Mouse (Mus musculus) adrenal gland, adult 2 months (tissue): Measurements from ENCODE around the gene Slc26a3. TPM values are rescaled to one million over a fixed set of nuclear protein-coding genes. Genes with fewer than 3 reads are reported as not detected.
A peak's percentile ranks its signal among the peaks of the same experiment; 100 is the strongest.
"Not testable (repeated sequence)": the region's sequence is repeated elsewhere in the genome, so short reads cannot be mapped to it uniquely, and the experiment has no call there.

ENCODE experiments used
- DNase-seq: peaks from one replicate; pipeline ENCODE4 v3.0.0; 2021
- polyA plus RNA-seq: library from polyadenylated mRNA; depleted of rRNA; stranded (reverse); fragments of >200 nt; gene quantifications from 2 replicates; pipeline ENCODE4 v1.2.3, GENCODE M21; 2012
- total RNA-seq, 2 experiments: library from RNA; stranded (reverse); gene quantifications; 2 replicates each; pipeline ENCODE4 v1.2.3; 2021

Gene Slc26a3
- total and polyA plus RNA-seq, 3 experiments: 0.55 to 1.3 TPM; not detected in 1

DNA sequence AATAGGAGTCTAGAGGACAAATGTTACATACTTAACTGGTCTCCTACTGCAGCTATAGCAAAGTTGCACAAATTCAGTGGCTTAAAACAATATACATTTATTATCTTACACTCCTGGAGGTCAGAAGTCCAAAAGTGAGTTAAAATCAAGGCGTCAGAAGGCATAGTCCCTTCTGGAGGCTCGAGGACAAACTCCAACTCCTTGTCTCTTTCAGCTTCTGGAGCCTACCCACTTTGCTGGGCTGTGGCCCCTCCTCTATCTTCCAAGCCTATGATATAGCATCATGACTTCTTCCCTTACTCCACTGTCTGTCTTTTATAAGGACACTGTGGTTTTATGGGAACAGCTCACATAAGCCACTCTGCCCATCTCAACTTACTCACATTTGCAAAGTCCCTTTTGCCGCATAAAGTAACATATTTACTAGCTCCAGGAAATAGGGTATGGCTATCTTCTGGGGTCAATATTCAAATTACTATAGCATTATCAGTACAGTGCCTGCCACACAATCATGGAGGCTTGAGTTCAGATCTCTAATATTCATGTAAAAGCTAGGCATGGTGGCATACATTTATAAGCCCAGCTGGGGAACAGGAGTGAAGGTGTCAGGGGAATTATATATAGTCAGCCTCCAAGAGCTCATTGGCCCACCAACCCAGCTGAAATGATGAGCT is 31.4 kb downstream of the Slc26a3 start:
- no peak for DNase-seq

DNA sequence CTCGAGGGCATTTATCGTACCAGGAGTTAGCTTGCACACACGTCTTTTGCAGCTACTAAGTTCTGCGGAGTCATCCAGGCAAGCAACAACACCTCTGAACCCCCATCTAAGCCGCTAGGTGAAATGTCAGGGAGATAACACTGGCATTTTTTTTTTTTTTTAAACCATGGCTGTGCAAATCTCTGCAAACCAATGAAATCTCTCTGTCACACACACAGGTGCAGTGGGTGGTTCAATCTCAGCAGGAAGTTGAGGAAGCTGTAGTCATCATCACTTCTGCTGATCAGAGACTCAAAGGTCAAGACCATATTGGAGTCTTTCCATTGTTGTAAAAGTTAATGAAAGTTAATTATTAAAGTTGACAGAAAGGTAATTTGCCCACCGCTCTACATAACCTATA is 47.1 kb downstream of the Slc26a3 start:
- DNase-seq: no peak

DNA sequence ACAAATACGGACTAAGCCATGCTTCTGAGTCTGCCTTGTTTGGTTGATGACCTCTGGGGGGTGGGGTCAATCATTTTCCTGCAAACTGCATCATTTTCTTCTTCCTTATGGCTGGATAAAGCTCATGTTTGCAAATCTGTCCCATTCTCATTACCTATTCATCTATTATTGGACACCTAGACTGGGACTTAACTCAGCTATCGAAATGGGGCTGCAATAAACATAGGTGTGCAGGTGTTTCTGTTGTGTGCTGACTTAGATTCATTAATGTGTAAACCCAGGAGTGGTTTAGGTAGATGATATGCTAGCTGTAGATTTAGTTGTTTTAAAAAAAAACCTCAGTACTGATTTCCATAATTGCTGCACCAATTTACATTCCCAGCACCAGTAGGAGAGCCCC is 48.9 kb downstream of the Slc26a3 start:
- no peak for DNase-seq

DNA sequence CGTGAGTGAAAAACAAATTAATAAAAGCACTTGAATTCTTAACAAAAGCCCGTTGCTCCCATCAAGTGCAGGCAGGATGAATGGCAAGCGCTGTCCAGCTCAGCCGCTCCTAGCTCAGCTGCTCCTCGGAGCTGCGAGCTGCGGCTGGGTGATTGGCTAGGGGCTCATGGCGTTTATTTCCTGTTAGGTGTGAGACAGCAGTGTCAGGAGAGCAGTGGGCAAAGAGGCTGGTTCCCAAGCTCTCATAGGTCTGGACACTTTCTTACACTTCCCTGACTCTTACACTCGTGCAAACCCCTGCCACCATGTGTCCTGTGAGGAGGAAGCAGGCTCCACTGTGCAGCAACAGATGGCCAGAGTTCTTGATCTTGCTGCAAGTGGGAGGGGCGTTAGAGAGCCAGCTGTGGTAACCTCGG is 53.5 kb downstream of the Slc26a3 start:
- DNase-seq: peak; percentile 10

DNA sequence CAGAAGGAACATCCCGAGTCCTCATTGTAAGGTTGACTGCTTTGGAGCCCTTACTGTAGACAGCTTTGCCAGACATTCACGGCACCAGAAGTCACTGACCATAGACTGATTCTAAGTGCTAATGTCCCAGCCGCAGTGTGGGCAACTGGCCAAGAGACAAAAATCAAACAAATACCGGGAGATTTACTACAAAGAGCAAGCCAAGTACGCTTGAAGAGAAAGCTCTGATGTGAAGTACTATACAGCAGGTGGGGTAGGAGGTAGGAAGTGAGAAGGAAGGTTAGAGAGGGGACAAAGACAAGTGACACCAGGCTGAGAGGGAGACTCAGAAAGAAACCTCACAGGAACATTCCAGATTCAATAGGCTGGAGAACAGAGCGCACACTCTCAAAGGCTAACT is 54.2 kb downstream of the Slc26a3 start:
- DNase-seq: peak; percentile 6

DNA sequence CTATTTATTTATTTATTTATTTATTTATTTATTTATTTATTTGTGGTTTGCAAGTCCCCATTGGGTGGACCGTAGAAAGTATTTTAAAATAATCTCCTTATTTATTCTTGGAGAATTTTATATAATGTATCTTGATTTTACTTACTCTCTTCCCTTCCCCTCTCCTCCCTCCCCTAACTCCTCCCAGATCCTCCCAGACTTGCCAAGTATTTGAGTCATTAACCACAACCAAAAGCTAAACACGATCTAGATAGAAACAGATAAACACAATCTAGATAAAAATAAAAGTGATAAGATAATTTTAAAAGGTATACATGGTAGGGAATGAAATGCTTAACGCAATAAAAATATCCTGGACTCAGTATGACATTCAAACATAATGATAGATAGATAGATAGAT is 58.7 kb downstream of the Slc26a3 start:
- DNase-seq: no peak

DNA sequence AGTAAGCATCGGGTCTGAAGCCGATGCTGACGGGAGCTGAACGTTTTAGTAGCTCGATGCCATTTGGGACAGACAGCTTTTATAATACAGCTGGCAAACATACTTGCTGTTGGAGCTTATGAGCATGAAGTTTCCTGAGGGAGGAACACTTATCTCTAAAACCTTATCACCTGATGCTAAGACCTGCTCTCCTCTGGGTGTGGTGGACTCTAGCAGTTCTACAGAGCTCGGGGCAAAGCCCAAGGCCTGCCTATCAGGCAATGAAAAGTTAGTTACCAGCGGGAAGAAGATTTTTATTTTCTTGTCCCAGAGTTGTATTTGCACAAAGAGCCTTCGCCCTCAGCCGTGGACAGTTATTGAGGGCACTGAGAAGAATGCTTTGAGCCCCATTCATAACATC is 65.6 kb downstream of the Slc26a3 start:
- no peak for DNase-seq

DNA sequence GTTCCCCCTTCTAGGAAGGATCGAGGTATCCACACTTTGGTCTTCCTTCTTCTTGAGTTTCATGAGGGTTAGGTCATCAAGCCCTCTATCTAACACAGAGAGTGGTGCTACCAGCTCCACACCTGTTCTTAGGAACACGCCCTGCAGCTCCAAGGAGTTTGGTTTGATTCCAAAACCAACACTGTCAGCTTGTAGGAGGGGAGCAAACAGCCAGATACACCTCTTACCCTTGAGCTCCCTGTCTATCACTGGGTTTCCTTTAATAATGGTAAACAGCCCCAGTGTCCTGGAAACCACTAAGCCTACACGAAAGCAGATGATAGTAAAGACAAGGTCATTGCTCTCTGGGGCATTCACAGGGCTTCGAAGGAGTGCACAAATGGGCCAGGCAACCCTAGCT is 67.8 kb downstream of the Slc26a3 start:
- DNase-seq: no peak

DNA sequence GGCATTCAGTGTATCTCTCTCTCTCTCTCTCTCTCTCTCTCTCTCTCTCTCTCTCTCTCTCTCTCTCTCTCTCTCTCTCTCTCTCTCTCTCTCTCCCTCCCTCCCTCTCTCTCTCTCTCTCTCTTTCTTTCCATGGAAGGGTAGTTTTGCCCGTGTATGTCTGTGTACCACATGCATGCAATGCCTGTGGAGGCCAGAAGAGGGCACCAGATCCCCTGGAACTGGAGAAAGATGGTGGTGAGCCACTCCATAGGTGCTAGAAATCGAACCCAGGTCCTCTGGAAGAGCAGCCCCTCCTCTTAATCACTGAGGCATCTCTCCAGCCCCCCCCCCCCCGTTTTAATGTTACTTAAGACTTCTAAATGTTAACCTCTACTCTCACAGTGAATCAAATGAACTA is 69.6 kb downstream of the Slc26a3 start:
- DNase-seq: not testable (repeated sequence)

DNA sequence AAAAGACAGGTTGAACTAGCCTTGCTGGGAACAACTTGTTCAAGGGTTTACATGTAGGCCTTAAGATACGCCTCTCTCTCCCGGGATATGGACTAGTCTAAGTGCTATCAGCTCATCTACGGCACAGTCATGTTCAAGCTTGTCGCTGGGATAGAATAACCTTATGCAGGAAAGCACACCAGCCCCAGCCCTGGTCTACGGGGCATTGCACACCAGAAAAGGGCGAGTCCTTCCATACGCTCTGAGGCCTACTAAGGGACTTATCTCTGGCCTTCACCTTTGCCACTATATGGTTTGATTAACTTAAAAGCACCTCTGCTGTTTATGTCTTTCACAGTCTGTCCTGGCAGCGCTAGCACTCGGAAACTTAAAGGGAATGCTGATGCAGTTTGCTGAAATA is 70.7 kb downstream of the Slc26a3 start:
- no peak for DNase-seq

DNA sequence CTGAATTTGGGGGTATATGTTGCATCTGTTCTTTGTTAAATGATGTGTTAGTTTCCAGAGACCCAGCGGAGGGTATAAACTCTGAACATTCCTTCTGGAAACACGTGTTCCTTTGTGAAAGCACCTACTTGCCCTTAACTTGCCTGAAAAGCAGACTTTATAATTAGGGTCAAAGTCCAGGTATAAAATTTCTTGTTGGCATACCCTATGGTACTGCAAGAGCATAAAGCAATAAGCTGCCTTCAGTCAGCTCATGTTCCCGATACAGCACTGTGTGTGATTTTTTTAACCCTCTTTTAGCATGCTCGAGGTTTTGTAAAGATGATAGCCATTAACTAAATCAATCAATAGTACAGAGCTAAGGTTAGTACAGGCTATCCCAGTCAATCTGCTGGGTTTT is 71.9 kb downstream of the Slc26a3 start:
- DNase-seq: no peak

DNA sequence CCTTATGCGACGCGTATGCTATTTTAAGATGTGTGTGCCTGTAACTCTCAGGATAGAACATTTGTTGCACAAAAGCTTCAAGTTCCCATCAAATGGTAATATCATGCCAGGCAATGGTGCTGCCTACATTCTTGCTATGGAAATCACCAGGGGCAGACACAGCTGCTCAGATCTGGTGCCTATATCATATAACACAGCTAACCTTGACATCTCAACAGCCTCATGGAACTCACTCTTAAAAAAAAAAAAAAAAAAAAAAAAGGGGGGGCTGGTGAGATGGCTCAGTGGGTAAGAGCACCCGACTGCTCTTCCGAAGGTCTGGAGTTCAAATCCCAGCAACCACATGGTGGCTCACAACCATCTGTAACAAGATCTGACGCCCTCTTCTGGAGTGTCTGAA is 87.5 kb downstream of the Slc26a3 start:
- DNase-seq: not testable (repeated sequence)

DNA sequence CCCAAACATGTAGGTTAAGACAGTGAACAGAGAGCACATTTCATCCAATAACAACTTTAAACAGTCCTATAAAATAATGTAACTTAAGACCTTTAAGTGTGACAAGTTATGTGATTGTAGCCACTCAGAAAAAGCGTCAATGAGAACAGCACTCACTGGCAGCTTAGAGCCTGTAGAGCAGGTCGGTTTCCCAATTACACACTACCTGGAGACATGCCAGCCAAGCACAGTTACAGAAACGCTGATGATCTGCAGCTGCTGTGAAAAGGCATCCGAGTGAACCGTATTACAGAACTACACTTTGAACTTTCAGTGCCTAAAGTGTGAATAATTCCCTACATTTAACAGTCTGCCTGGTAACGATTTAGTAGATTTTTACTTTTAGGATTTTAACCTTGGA is 95.8 kb downstream of the Slc26a3 start:
- DNase-seq: no peak

DNA sequence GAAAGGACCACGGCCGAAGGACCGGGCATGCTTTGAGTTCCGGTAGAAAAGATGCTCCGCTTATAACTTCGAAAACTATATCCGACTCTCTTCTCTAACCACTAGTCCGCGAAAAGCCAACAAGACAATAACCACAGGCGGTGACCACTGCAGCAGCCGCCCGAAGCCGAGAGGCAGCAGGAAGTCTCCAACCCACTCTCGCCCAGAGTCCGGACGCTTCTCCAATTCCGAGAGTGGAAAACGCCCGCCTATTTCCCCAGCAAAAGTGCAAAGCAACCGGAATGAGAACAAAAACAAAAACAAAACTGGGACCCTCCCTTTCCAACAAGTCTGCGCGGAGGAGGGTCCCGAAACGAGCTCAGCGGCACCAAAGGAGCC is 108.3 kb downstream of the Slc26a3 start:
- no peak for DNase-seq

DNA sequence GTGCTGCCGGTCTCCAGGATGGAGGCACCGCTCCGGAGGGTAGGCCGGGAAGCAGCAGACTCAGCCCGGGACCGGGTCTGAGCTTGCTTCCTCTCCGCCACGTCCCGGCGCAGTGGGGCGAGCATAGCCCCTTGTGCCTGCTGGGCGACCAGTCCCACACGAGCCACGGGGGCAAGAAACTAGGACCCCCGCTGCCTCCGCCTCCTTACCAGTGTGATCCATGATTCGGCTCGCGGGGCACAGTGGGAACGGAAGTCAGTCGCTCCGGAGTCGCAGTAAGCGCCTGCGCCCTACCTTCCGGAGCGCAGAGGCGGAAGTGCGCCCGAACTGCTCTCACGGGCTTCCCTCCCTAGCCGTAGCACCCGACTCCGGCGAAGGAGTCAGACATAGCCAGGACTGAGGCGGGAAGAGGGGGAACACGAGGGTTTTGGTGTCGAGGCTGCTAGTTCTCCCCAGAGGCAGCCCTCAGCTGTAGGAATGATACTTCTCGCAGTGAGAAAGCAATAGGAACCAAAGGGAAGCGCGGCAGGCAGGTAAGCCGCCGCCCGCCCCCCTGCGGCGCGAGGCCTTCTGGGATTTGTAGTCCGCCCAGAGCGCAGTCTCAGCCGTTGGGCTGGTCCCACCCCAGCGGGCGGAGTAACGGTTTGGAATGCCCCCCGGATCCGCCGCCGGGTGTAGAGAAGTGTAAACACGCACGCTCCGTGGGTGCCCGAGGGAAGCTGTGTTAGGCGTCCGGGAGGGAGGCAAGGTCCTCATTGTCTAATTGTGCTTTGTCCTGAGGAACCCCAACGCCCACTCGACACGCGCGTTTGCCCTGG is 108.9 kb downstream of the Slc26a3 start, which contains the start of gene Cbll1:
TSS of gene Cbll1 (minus strand) at position 303 of the 818 bp plus-strand sequence.
- DNase-seq: peak; percentile 98

DNA sequence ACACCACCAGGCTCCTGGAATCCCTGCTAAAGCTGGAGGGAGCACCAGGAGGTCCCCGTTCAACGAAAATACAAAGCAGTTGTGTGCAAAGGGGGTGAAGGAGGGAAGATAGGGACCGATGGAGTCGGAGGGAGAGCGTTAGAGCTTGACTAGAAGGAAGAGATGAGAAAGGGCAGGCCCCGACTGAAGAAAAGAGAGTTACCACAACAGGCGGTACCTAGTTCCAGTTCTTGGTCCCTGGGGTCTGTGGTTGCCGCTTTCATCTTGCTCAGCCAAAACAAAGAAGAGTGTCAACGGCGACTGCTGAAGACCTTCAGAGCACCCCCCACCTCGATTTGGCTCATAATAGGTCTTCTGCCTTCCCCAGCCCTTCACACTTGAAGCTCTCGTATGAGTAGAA is 109.5 kb downstream of the Slc26a3 start:
- no peak for DNase-seq

DNA sequence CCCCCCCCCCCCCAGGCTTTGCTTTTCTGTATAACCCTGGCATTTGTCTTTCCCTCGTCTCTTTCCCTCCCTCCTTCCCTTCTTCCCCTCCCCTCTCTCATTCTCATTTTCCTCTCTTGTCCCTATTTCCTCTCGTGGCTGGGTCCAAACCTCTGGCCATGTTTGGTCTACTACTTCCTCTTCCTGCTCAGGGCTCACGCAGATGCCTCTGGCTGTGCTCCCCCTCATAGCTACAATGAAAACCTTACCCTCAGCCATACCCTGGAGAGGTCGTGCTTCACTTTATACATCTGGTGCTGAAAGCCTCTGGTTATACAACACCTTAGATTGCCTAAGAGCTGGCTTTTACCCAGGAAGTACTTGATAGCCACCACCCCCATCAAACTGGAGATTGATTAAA is 110.6 kb downstream of the Slc26a3 start:
- no peak for DNase-seq

DNA sequence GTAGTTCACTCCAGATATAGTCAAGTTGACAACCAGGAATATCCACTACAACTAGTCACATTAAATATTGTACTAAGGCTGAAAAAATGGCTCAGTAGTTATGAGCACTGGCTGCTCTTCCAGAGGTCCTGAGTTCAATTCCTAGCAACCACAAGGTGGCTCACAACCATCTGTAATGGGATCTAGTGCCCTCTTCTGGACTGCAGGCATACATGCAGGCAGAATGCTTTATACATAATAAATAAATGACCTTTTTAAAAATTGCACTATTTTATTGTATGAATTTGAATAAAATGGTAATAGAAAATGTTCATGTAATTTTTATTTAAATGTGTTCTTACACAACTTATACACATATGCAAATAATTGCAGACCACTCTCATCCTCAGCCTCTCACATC is 112.5 kb downstream of the Slc26a3 start:
- no peak for DNase-seq

DNA sequence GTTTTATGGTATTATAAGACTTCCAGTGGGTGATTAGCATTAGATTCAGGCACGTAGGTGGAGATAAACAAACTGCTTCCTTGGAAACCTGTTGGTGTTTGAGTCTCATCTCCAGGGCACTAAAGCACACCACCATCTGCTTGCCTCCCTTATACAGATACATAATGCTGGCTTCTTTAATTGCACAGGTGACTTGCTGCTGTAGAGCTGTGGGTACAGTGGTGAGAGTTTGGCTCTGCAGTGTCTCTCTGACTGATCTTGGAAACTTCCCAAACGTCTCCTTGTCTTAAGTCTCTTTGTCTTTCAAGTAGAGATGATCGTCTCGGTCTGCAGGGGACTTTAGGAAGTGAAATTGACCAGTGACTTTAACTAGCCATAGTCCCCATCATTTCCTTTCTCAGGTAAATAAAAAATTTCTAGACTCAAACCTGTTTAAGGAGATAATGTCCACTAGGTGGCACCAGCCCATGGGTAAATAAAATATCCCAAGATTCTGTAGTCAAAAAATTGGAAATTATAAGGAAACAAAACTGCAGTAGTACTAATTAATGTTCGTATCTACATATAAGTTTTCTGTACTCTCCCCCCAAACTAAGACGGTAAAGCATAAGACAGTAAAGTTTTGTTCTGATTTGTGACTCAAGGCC is 117.2 kb downstream of the Slc26a3 start:
- no peak for DNase-seq

DNA sequence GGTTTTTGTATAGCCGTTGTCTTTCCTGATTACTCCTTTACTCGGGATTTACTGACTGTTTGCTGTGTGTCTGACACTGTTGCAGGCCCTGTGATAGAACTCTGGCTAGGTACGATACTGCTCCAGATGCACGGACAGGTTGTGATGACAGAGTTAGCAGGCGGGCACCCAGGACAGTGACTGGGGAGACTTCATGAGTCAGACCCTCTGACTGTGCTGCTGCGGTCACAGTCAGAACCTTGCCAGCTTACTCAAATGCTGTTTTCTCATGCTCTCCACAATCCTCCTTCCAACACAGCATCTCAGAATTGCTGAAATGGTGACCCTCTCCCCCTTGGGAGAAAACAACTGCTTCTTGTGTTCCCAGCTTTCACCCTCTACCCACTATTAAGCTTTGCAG is 117.8 kb downstream of the Slc26a3 start:
- no peak for DNase-seq

DNA sequence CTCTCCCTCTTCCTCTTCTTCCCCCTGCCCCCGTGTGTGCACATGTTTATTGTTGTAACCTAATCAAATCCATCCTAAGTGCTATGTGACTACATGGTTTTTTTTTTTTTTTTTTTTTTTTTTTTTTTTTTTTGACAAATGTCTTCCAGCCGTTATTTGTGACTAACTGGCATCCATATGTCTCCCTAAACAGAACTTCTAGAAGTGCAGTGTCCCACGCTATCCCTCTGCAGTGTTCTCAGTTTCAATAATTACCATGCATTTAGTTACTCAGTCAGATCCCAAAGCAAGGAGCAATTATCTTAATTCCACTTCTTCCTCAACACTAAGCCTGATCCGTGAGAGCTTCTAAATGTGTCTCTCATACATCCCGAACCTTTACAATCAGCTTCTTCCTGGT is 120.5 kb downstream of the Slc26a3 start:
- DNase-seq: no peak

DNA sequence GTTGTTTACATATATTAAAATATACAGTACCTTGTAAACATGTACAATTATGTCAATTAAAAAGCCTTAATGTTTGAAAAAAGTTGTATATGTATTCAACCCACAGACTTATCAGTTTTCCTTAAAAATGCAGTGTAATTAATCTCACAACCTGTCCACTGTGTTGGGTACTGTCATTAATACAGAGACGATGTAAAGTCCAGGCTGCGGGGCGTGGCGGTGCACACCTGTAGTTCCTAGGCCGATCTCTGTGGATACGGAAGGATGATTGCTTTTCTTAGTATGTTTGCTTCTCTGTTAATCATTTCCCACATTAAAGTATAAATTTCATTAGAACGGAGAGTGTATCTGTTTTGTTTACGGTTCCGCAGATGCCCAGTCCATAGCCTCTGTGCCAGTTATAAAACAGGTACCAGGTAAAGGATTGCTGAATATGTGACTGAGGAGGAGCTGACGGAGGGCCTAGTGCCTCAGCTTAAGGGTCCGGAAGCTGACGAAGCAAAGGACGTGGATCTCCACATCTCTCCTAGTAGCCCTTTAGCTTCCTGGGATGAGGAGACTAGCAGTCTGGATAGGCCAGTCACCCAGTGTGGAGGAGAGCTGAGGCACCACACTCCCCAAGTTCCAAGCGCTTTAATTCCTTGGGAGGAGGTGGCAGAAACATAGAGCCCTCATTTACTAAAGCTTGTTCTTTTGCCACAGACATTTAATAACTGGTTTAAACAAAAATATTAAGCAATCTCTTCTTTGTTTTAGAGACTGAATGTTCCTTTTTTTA is 122.2 kb downstream of the Slc26a3 start:
- DNase-seq: no peak
